Mouse (Mus musculus): ENCODE data around the gene Aasdhppt. TPM values are rescaled to one million over a fixed set of nuclear protein-coding genes. Genes with fewer than 3 reads are reported as not detected.

Aasdhppt gene
- total RNA-seq (2015; ENCODE audit: low replicate concordance) (15.7 and 22.7 TPM in 2 replicates), total RNA-seq (2017; ENCODE audit: low replicate concordance) (3.8 and 7.0 TPM in 2 replicates)

DNA sequence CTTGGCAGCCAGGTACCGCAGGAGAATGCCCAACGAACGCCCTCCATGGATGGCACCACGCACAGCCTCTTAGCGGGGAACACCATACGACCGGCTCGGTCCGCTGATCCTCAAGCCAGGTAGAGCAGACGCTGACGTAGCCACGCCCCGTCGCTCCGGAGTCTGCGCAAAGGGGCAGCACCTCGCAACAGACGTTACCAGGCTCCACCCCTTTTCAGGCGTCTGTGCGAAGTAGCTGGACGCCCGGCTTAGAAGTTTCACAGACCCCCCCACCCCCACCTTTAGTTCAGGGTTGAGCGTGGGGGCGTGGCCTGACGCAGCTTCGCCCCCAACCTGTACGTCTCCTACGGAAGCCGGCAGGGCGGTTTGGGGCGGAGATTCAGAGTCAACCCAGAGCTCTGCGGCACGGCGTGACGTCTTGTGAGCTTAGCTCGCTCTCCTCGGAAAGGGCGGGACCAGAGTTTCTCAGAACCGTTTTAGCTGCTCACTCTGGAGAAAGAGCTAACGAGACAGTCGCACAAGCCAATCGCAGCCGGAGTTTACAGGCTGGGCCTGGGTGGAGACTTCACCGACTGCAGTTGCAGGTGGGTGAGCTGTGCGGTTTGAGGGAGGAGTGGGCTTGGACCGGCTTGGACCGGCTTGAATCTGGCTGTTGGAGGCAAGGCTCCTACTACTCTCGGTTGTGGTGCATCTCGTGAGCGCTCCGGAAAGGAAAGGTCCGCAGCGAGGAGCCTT lies at the start of gene Aasdhppt, which contains the start of gene Kbtbd3:
Gene Aasdhppt (minus strand): TSS at position 121 of the 735 bp plus-strand sequence.
Gene Kbtbd3 (plus strand): TSS at position 483 of the 735 bp plus-strand sequence.
- peak; percentile 93 for ATAC-seq (replicated peaks; ENCODE audit: low FRiP score, poor library complexity, severe bottlenecking)

DNA sequence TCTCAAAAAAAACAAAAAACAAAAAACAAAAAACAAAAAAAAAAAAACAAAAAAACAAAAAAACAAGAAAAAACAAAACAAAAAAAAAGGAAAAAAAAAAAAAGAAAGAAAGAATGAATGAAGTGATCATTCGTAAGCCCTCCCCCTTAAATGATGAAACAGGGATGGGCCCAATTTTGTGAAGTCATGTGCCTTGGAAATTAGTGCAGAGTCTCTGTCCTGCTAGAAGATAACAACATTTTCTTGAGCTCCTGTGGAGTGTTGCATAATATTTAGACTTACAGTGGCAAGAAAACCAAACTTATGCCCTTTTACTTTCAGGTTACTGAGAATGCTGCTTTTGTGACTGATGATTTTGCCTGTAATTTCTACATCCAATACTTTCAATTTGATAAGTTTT lies 43.9 kb upstream of the Aasdhppt start:
- ATAC-seq (replicated peaks; ENCODE audit: low FRiP score, poor library complexity, severe bottlenecking): no peak

DNA sequence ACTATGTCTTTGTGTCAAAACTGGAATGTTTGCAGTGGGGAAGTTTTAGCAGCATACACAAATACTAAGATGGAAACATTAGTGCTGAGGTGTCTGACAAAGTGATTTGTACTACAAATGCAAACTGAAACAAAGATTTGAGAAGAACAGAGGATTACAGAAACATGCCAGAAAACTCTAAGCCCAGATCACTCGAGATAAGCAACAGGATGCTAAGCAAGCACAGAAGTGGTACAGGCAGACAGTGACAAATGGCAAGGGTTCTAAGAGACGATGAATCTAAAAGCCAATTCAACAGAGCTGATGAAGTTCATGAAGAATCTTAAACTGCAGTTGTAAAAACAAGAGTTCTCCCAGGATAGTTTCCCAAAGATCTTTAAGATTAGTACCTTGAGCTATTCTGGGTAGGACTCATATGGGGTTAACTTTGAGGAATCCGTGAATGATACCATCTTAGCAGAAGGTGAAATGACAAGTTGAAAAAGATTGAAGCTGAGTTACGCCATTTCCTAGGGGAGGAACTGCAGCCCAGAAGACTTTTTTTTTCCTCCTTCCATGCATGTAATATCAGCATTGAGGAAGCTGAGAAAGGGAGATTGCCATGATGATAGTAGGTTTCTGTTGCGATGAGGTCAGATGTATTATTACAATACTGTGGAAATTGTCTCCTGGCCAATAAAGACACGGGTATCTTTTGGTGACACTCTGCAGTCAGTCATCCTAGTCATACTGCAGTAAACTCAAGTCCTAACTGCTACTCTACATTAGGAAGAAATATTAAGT lies 9.9 kb upstream of the Aasdhppt start:
- ATAC-seq (replicated peaks; ENCODE audit: low FRiP score, poor library complexity, severe bottlenecking): no peak

DNA sequence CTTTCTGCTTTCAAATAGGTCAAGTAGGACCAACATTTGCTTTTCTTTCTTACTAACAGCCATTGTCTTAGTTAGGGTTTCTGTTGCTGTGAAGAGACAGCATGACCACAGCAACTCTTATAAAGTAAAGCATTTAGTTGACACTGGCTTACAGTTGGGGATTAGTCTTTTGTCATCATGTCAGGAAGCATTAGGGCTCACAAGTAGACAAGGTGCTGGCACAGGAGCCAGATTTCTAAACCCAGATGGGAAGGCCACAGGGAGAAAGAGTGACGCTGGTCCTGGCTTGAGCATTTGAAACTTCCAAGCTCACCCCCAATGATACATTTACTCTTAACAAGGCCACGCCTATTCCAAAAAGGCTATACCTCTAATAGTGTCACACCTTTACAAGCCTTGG lies 6.5 kb upstream of the Aasdhppt start:
- ATAC-seq (replicated peaks; ENCODE audit: low FRiP score, poor library complexity, severe bottlenecking): no peak

DNA sequence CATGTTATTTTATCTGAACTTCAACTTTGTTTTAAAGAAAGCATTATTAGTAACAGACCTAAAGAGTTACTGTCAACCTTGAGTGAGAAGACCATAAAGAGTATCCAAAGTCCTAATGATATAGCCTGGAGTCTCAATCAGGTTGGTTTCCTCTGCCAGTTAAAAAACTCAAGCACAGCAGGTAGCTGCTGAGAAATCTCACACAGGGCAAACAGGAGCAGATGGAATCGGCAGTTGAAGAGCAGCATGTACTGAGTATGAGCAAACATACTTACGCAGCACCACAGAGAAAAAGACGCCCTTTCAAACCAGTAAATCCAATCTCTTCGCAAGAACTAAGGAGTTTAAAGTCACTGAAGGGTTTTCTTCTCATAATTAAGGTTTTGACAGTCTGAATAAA lies 4.7 kb upstream of the Aasdhppt start:
- ATAC-seq (replicated peaks; ENCODE audit: low FRiP score, poor library complexity, severe bottlenecking): no peak

DNA sequence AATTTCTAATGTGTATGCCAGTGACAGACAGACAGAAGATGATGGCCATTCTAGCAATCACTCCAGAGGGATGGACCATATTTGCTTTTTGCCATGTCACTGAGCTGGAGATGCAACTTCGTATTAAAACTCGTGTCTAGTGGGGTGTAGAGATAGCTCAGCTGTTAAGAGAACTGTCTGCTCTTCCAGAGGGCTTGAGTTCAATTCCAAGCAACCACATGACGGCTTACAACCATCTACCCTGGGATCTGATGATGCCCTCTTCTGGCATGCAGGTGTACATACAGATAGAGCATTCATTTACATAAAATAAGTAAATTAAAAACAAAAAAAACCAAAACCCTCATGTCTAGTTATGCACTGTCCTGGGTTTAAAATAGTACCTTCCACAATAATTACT lies 1.9 kb upstream of the Aasdhppt start:
- no peak for ATAC-seq (replicated peaks; ENCODE audit: low FRiP score, poor library complexity, severe bottlenecking)

DNA sequence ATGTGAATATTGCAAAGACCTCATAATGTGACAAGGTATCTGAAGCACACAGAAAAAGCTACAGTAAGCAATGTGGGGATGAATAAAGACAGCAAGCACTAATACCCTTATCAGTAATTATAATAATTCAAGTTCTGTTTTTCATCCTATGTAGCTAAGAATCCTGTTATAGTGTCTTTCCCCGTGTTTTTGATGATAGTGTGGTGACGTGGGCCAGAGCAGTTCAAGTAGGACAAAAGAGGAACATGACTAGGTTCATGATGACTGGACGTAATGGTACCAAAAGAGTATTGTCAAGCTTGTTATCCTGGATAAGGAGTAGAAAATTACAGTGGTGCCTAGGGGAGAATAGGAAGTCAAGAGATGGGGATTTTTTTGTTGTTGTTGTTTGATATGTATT lies 1.4 kb upstream of the Aasdhppt start:
- ATAC-seq (replicated peaks; ENCODE audit: low FRiP score, poor library complexity, severe bottlenecking): no peak

DNA sequence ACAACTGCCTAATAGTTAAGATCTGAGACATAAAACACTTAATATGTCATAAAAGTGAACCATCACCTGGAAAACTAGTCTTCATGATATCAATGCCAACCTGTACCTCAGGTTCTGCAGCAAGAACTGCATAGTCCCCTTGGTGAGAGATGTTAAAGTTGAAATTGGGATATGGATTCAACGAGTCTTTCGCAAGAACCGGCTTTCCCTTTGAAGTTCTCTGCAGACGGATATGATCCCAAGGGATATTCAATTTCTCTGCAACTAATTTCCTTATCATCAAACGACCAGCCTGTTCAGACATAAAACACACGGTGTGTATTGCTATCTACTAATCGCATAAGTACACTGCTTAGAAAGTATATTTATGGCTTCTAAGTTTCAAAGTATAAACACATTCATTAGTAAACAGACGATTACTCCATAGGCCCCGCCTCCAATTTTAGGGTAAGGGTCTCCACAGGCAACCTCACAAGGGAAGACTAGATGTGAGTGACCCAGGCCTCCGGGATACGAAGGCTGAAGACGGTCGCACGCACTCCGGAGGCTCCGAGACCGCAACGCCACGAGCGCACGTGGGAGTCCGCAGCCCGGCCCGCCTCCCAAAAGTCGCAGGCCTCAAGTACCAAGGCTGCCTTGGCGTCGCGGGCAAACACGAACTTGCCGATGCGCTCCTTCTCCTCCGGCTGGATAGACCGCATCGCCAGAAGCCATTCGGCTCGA lies 482 bp downstream of the Aasdhppt start:
- ATAC-seq (replicated peaks; ENCODE audit: low FRiP score, poor library complexity, severe bottlenecking): peak; percentile 69

DNA sequence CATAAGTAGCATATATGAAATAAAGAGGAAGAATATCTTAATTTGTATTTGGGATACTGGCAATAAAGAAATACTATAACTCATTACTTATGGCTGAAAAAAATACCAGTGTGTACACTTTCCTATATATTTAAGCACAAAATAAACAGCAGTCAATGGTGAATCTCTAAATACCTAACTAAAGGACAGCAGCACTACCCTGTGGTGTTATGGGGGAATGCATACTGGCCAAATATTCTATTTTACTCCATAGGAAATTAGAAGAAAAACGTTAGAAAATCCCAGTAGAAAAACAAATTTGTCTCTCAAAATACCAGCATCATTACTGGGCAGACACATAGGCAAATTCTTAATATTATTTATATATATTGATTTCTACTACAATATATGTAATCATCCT lies 4.4 kb downstream of the Aasdhppt start:
- ATAC-seq (replicated peaks; ENCODE audit: low FRiP score, poor library complexity, severe bottlenecking): no peak

DNA sequence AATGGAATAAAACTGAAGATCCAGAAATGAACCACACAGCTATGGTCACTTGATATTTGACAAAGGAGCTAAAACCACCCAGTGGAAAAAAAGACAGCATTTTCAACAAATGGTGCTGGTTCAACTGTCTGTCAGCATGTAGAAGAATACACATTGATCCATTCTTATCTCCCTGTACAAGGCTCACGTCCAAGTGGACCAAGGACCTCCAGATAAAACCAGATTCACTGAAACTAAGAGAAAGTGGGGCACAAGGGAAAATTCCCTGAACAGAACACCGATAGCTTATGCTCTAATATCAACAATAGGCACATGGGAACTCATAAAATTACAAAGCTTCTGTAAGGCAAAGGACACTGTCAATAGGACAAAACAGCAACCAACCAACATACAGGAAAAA lies 8.8 kb downstream of the Aasdhppt start:
- ATAC-seq (replicated peaks; ENCODE audit: low FRiP score, poor library complexity, severe bottlenecking): no peak

DNA sequence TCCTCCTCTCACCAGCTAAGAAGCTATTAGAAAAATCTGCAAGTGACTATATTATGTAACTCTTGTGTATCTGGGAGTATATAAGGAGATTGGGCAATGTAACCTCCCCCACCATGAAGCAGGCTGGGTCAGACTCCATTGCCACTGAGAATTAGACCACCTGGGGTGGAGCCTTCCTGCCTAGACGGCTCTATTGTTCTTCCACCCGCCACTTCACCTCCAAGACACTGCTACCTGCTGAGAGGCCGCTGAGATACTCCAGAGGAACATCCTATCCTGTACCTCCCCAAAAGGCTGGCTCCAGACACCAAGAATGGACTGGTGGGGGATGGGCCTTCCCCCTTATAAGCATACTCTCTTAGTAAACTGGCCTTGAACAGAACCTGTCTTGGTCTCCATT lies 25.4 kb downstream of the Aasdhppt start:
- no peak for ATAC-seq (replicated peaks; ENCODE audit: low FRiP score, poor library complexity, severe bottlenecking)

DNA sequence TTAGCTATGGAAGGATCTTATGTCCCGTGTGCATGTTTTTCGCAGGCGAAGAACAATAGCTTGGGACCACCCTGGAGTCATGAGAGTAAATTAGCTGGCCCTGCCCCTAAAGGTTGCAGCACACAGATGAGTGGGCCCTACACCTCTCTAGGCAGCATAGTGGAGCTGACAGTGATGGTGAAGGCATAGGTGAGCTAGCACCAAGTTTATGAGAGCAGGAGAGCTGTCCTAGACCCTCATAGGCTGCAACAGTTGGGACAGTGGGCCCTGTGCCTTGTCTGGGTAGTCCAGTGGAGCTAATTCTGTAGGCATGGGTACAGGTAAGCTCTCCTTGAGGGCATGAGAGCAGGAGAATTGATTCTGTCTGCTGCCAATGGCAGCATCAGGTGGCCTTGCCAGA lies 42.4 kb downstream of the Aasdhppt start:
- ATAC-seq (replicated peaks; ENCODE audit: low FRiP score, poor library complexity, severe bottlenecking): no peak

DNA sequence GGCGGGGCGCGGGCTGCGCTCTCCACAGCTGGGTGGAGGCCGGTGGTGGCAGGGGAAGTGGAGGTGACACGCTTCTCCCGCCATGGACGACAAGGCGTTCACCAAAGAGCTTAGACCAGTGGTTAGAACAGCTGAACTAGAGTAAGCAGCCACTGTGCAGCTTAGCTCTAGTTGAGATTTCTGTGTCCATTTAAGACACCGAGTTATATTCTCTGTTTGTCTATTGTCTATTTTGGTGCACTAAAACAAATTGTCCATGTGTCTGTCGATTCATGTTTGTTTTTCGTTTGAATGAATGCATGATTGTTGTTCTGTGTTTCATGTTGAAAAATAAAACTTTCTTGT lies 48.6 kb downstream of the Aasdhppt start:
- ATAC-seq (replicated peaks; ENCODE audit: low FRiP score, poor library complexity, severe bottlenecking): no peak

DNA sequence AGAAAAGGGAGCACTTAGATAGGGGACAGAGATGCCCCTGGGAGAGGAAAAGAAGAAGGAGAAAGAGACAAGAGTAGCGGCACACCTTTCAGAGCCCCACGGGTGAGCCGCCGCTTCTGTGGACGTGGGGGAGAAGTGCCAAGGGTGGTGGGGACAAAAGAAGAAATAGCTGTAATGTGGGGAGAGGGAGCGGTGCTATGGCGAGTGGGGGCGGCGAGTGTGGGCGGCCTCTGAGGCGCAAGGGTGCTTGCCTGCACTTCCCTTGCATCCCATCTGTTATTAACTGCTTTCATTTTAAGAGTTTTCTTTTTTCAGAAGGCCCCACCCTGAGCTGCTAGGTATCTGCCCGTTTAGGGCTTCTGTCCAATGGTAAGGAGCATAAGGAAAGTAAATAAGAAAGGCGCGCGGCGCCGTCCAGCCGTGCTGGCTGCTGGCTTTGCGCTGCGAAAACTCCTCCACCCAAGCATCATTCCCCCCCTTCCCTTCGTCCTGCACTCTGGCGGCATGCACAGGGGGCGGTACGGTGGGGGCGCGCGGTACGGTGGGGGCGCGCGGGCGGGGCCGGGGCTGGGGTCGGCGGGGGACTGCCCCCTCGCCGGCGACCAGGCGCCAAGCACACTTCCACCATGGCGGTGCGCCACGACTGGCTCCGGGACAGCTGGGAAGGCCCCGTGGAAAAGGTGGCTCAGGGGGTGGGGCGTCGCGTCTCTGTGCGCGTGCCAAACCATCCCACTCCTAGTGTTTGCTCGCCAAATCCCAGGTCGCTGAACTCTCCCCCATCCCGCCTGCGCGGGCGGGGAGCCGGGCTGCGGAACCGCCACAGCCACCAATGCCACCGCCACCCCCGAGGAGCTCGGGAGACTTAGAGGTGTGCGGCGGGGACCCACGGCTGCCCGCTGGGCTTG lies 49.2 kb downstream of the Aasdhppt start:
- ATAC-seq (replicated peaks; ENCODE audit: low FRiP score, poor library complexity, severe bottlenecking): no peak

DNA sequence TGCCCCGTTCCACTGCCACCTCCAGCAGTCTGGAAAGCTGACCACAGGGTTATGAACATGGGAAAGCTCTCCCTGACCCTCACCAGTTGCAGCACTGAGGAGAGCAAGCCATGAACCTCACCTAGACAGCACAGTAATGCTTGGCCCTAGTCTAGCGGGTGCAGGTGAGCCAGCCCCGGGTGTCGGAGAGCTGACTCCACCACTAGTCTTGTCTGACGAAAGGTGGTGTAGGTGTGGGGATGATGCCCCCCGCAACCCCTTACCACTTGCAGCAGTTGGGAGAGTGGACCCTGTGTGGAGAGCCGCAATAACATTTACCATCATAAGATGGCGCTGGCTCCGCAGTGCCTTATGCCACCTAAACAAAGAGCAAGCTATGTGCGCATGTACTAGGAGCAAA lies 50.2 kb downstream of the Aasdhppt start:
- no peak for ATAC-seq (replicated peaks; ENCODE audit: low FRiP score, poor library complexity, severe bottlenecking)

Other genes starting within 250 kb of the Aasdhppt start
- 0.42 TPM in 1 of 2 replicates, not detected in the other for gene Kbtbd3, start 362 bp upstream of the Aasdhppt start, total RNA-seq (2015; ENCODE audit: low replicate concordance)
- 0.09 and 2.5 TPM in 2 replicates for gene Kbtbd3, start 362 bp upstream of the Aasdhppt start, total RNA-seq (2017; ENCODE audit: low replicate concordance)
- gene Msantd4, start 67.1 kb upstream of the Aasdhppt start, total RNA-seq (2015; ENCODE audit: low replicate concordance): 1.7 and 9.4 TPM in 2 replicates
- gene Msantd4, start 67.1 kb upstream of the Aasdhppt start, total RNA-seq (2017; ENCODE audit: low replicate concordance): 8.0 and 8.1 TPM in 2 replicates